Mouse (Mus musculus) hindbrain, postnatal 0 days (tissue): ENCODE results near the gene Olfr247. TPM values are rescaled to one million over a fixed set of nuclear protein-coding genes. Genes with fewer than 3 reads are reported as not detected.
A peak's percentile ranks its signal among the peaks of the same experiment; 100 is the strongest.
"Not testable (repeated sequence)": the region's sequence is repeated elsewhere in the genome, so short reads cannot be mapped to it uniquely, and the experiment has no call there.

Experiments used
- ATAC-seq: fragments of 200-750 bp; cut with Nextera tagmentation; 2 replicates; pipeline ENCODE4 v1.8.0; 2017; ENCODE audit warnings: mild to moderate bottlenecking, moderate TSS enrichment, moderate library complexity
- DNase-seq: peaks from one replicate; pipeline ENCODE4 v3.0.0-alpha.2; 2015; ENCODE audit warnings: low spot score
- H3K27ac ChIP-seq: fragments of 300-500 bp; sonication (generic); 2 replicates; pipeline ENCODE4 v1.5.1; 2014; ENCODE audit warnings: mild to moderate bottlenecking
- H3K27me3 ChIP-seq: fragments of 300-500 bp; sonication (generic); 2 replicates; pipeline ENCODE4 v1.6.1; 2014; ENCODE audit warnings: low read length, mixed read lengths; ENCODE audit not compliant: insufficient read depth
- H3K36me3 ChIP-seq: fragments of 300-500 bp; sonication (generic); 2 replicates; pipeline ENCODE4 v1.6.1; 2014; ENCODE audit warnings: low read length, mixed read lengths; ENCODE audit not compliant: insufficient read depth
- H3K4me1 ChIP-seq: fragments of 300-500 bp; sonication (generic); 2 replicates; pipeline ENCODE4 v1.6.1; 2014; ENCODE audit warnings: antibody characterized with exemption, low read length, mixed read lengths; ENCODE audit not compliant: insufficient read depth
- H3K4me2 ChIP-seq: fragments of 300-500 bp; sonication (generic); 2 replicates; pipeline ENCODE4 v1.6.1; 2014; ENCODE audit warnings: low read depth, mild to moderate bottlenecking, low read length, moderate library complexity, mixed read lengths
- H3K4me3 ChIP-seq: fragments of 300-500 bp; sonication (generic); 2 replicates; pipeline ENCODE4 v1.5.1; 2014; ENCODE audit warnings: low read length
- H3K9ac ChIP-seq: fragments of 300-500 bp; sonication (generic); replicated peaks from 2 replicates; pipeline ENCODE4 v1.6.1; 2014; ENCODE audit warnings: mild to moderate bottlenecking, low read length, moderate library complexity, mixed read lengths
- H3K9me3 ChIP-seq: fragments of 300-500 bp; sonication (generic); 2 replicates; pipeline ENCODE4 v1.6.1; 2016; ENCODE audit warnings: low read length, mixed read lengths
- CTCF ChIP-seq: IDR thresholded peaks from 2 replicates; pipeline ENCODE4 v1.5.1; 2016; ENCODE audit warnings: antibody characterized with exemption, control low read depth, low read depth
- WGBS: fragments of 180-500 bp; shearing (Covaris S2); extraction: QIAGEN DNeasy Blood & Tissue Kit; methylation state at CpG from one replicate; pipeline ENCODE4 v1.1.7; 2014; 5-methylcytosine and 5-hydroxymethylcytosine counted together
- polyA plus RNA-seq: library from polyadenylated mRNA; unstranded; fragments of >200 nt; fragmentation: Nextera tagmentation; extraction: Ambion mirVana; gene quantifications from 2 replicates; pipeline ENCODE4 v1.2.1, GENCODE M21; 2015
- total RNA-seq: library from RNA; depleted of rRNA; stranded (reverse); fragments of >200 nt; gene quantifications from 2 replicates; pipeline ENCODE4 v1.2.3, GENCODE M21; 2014; rRNA removed

Olfr247 gene
- not detected in 2 replicates for total RNA-seq
- polyA plus RNA-seq = not detected in 2 replicates

GRCm38 (mm10) chr10:129976040-129976439 is at the start of gene Olfr247:
TSS of gene Olfr247 (minus strand) at chr10:129976140.
- H3K4me1 ChIP-seq, H3K27ac ChIP-seq, ATAC-seq, H3K4me2 ChIP-seq, H3K36me3 ChIP-seq, H3K27me3 ChIP-seq, H3K4me3 ChIP-seq, H3K9ac ChIP-seq, DNase-seq, H3K9me3 ChIP-seq: not testable (repeated sequence)
- no CpG with 5 or more reads among the region's 2 CpGs for WGBS

- Histone ChIP-seq H3K36me3 (no peaks in the 10 kb centered on the region), H3K9me3 (no peaks in the 10 kb centered on the region), H3K4me3 (no peak within 1 kb of the TSS), H3K9ac (no peak within 1 kb of the TSS), H3K4me1 (no peaks in the 10 kb centered on the region), H3K4me2 (no peak within 1 kb of the TSS), H3K27ac (no peak within 1 kb of the TSS), H3K27me3 (no peaks in the 10 kb centered on the region)
- TF ChIP-seq CTCF = no peak
- DNase-seq (no peak), ATAC-seq (no peak)
Measured at GRCm38 (mm10) chr10:130012321-130012720, 36.4 kb upstream of the Olfr247 start, which contains the start of gene Olfr820. TSS of gene Olfr820 (plus strand) at chr10:130012621.

GRCm38 (mm10) chr10:130005366-130005765 is 29.4 kb upstream of the Olfr247 start:
- H3K4me1 ChIP-seq, DNase-seq, H3K4me3 ChIP-seq, H3K4me2 ChIP-seq, H3K9ac ChIP-seq, H3K27me3 ChIP-seq, ATAC-seq, H3K27ac ChIP-seq, H3K36me3 ChIP-seq, H3K9me3 ChIP-seq: not testable (repeated sequence)
- 88% methylated on average over 4 of the region's 4 CpGs for WGBS

- H3K9me3 ChIP-seq, H3K4me3 ChIP-seq: not testable (repeated sequence)
- WGBS = 84% methylated on average over 4 of the region's 4 CpGs
Measured at GRCm38 (mm10) chr10:130004104-130004503, 28.2 kb upstream of the Olfr247 start.

GRCm38 (mm10) chr10:129984962-129985361 is 9.0 kb upstream of the Olfr247 start, which contains the start of gene Gm10310:
TSS of gene Gm10310 (minus strand) at chr10:129985062.
- not testable (repeated sequence) for H3K4me2 ChIP-seq, ATAC-seq, H3K9me3 ChIP-seq, H3K4me3 ChIP-seq, H3K27me3 ChIP-seq, H3K27ac ChIP-seq, H3K36me3 ChIP-seq, H3K4me1 ChIP-seq, DNase-seq, H3K9ac ChIP-seq
- no CpG with 5 or more reads among the region's 1 CpGs for WGBS

More at GRCm38 (mm10) chr10:130004104-130004503, 28.2 kb upstream of the Olfr247 start:
- not testable (repeated sequence) for H3K4me1 ChIP-seq, H3K27ac ChIP-seq, DNase-seq, H3K4me2 ChIP-seq, H3K27me3 ChIP-seq, H3K9ac ChIP-seq, ATAC-seq, H3K36me3 ChIP-seq

GRCm38 (mm10) chr10:129981867-129982266 is 5.9 kb upstream of the Olfr247 start:
- DNase-seq, H3K27ac ChIP-seq, H3K4me3 ChIP-seq, H3K9me3 ChIP-seq, H3K4me1 ChIP-seq, H3K4me2 ChIP-seq, H3K36me3 ChIP-seq, H3K27me3 ChIP-seq, H3K9ac ChIP-seq: not testable (repeated sequence)
- no CpG with 5 or more reads among the region's 3 CpGs for WGBS
- ATAC-seq = 0 out of 2 replicates have a peak, but pooled peaks have one; percentile 27

- H3K4me2 ChIP-seq, DNase-seq, ATAC-seq, H3K9ac ChIP-seq, H3K27me3 ChIP-seq, H3K4me3 ChIP-seq, H3K36me3 ChIP-seq, H3K9me3 ChIP-seq, H3K4me1 ChIP-seq, H3K27ac ChIP-seq: not testable (repeated sequence)
- no CpG with 5 or more reads among the region's 3 CpGs for WGBS
Measured at GRCm38 (mm10) chr10:129972994-129973393, 2.9 kb downstream of the Olfr247 start.

- WGBS = 69% methylated on average over 2 of the region's 2 CpGs
- not testable (repeated sequence) for H3K9me3 ChIP-seq, H3K9ac ChIP-seq, H3K36me3 ChIP-seq, ATAC-seq, H3K4me3 ChIP-seq, H3K27ac ChIP-seq, H3K4me1 ChIP-seq, H3K27me3 ChIP-seq, DNase-seq, H3K4me2 ChIP-seq
Measured at GRCm38 (mm10) chr10:129967166-129967565, 8.8 kb downstream of the Olfr247 start, which contains the start of gene Olfr819. TSS of gene Olfr819 (minus strand) at chr10:129967266.

- not testable (repeated sequence) for DNase-seq, H3K9ac ChIP-seq, H3K36me3 ChIP-seq, ATAC-seq, H3K4me3 ChIP-seq, H3K27me3 ChIP-seq, H3K4me1 ChIP-seq, H3K9me3 ChIP-seq, H3K27ac ChIP-seq, H3K4me2 ChIP-seq
- WGBS = 92% methylated on average over 2 of the region's 3 CpGs
Measured at GRCm38 (mm10) chr10:129966232-129966631, 9.7 kb downstream of the Olfr247 start.
